Mouse (Mus musculus) heart, adult 2 months (tissue): ENCODE measurements at regions not wholly inside any gene's neighbourhood (a gene's known extent, or its start where the extent isn't known, plus 50 kb on each side); places are given as distances from the start of the nearest gene placed in this dataset.

Experiments
- DNase-seq, 2 experiments: peaks; one replicate each; pipeline ENCODE4 v3.0.0; 2021
- H3K27ac ChIP-seq: fragments of 200-600 bp; 2 replicates; pipeline ENCODE4 v1.8.1; 2022
- H3K27me3 ChIP-seq: fragments of 200-500 bp; 2 replicates; pipeline ENCODE4 v1.6.1; 2012; ENCODE audit warnings: mild to moderate bottlenecking, low read length, inconsistent platforms, mixed read lengths; ENCODE audit not compliant: control insufficient read depth, insufficient read depth
- H3K36me3 ChIP-seq: fragments of 200-500 bp; 2 replicates; pipeline ENCODE4 v1.6.1; 2012; ENCODE audit warnings: low read length, inconsistent platforms; ENCODE audit not compliant: control insufficient read depth, insufficient read depth
- H3K4me1 ChIP-seq: fragments of 200-500 bp; 2 replicates; pipeline ENCODE4 v1.6.1; 2011; ENCODE audit warnings: low read length; ENCODE audit not compliant: control insufficient read depth, insufficient read depth
- H3K4me3 ChIP-seq: fragments of 200-600 bp; 2 replicates; pipeline ENCODE4 v1.8.1; 2022
- H3K79me2 ChIP-seq: fragments of 200-500 bp; replicated peaks from 2 replicates; pipeline ENCODE4 v1.6.1; 2012; ENCODE audit warnings: mild to moderate bottlenecking, inconsistent platforms, low read length, moderate library complexity, mixed read lengths; ENCODE audit not compliant: control insufficient read depth, insufficient read depth
- H3K9ac ChIP-seq: fragments of 200-500 bp; 2 replicates; pipeline ENCODE4 v1.6.1; 2012; ENCODE audit warnings: low read depth, mild to moderate bottlenecking, control low read depth, inconsistent platforms, low read length, mixed read lengths
- CTCF ChIP-seq: fragments of 200-600 bp; IDR thresholded peaks from 2 replicates; pipeline ENCODE4 v1.8.1; 2022; ENCODE audit warnings: antibody characterized with exemption, mild to moderate bottlenecking, moderate library complexity
- EP300 ChIP-seq: fragments of 200-500 bp; IDR thresholded peaks from 2 replicates; pipeline ENCODE4 v1.6.1; 2011; ENCODE audit warnings: low read depth, low read length, control low read depth; ENCODE audit not compliant: insufficient read depth
- POLR2A ChIP-seq: fragments of 200-500 bp; IDR thresholded peaks from 2 replicates; pipeline ENCODE4 v1.6.1; 2011; ENCODE audit warnings: mild to moderate bottlenecking, low read depth, low read length, control low read depth; ENCODE audit not compliant: insufficient read depth
- WGBS: fragments of 180-500 bp; shearing (Covaris S2); methylation state at CpG from one replicate; pipeline ENCODE4 v1.1.7; 2018; 5-methylcytosine and 5-hydroxymethylcytosine counted together
- intact Hi-C: fragments of 180-260 bp; cut with DNase I; formaldehyde crosslinking; loops from one replicate; pipeline ENCODE4 v1.15.1; 2025

- TF ChIP-seq EP300 (no peak), CTCF (no peak), POLR2A (no peak)
- H3K27me3 ChIP-seq: no peaks in the 10 kb centered on the region
- WGBS: 31% methylated on average over 2 of the region's 2 CpGs
These were observed 904.3 kb upstream of the Lrrc6 start for GRCm38 (mm10) chr15:67405011-67405410.

GRCm38 (mm10) chr15:67402310-67402709 is 901.6 kb upstream of the Lrrc6 start:
- no peak overlapping the region for H3K9ac ChIP-seq

More at GRCm38 (mm10) chr15:67405011-67405410, 904.3 kb upstream of the Lrrc6 start:
- H3K79me2 ChIP-seq: no peaks in the 10 kb centered on the region
- H3K36me3 ChIP-seq: no peaks in the 10 kb centered on the region
- no peak overlapping the region for H3K4me3 ChIP-seq
- intact Hi-C loops: no loop called here
- H3K4me1 ChIP-seq: no peaks in the 10 kb centered on the region
- no peak for DNase-seq
- no peak overlapping the region for H3K27ac ChIP-seq
- H3K9ac ChIP-seq: no peak overlapping the region

GRCm38 (mm10) chr15:67397269-67397668 is 896.6 kb upstream of the Lrrc6 start:
- H3K9ac ChIP-seq: no peak overlapping the region
- TF ChIP-seq CTCF (no peak), POLR2A (no peak), EP300 (no peak)
- no peaks in the 10 kb centered on the region for H3K36me3 ChIP-seq
- WGBS: 76% methylated on average over 5 of the region's 5 CpGs
- no peaks in the 10 kb centered on the region for H3K79me2 ChIP-seq
- H3K27me3 ChIP-seq: no peaks in the 10 kb centered on the region
- no peaks in the 10 kb centered on the region for H3K4me1 ChIP-seq
- no peak for DNase-seq
- H3K4me3 ChIP-seq: no peak overlapping the region
- no peak overlapping the region for H3K27ac ChIP-seq
- intact Hi-C loops: no loop called here

More at GRCm38 (mm10) chr15:67402310-67402709, 901.6 kb upstream of the Lrrc6 start:
- Histone ChIP-seq H3K36me3 (no peaks in the 10 kb centered on the region), H3K79me2 (no peaks in the 10 kb centered on the region), H3K27ac (no peak overlapping the region), H3K27me3 (no peaks in the 10 kb centered on the region), H3K4me1 (no peaks in the 10 kb centered on the region), H3K4me3 (no peak overlapping the region)
- TF ChIP-seq POLR2A (no peak), EP300 (no peak), CTCF (no peak)
- intact Hi-C loops: no loop called here
- no peak for DNase-seq

DNA sequence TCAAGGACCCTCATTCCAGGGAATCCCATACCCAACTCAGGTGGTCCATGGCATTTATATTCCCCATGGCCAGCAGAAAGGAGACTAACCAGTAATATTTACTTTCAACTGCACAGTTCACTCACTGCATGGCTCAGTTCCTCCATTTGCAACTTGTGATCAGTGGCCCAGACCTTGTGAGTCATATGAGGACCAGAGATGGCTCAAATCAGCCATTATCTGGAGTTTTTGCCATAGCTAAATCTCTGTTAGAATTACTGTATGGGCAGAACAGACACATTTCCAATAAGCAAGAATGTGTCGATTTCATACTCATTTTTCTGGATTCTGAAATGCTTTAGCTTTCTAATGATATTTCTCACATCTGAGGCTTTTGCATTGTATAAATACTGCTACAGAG is 894.4 kb upstream of the Lrrc6 start:
- no peaks in the 10 kb centered on the region for H3K4me1 ChIP-seq
- no peak overlapping the region for H3K9ac ChIP-seq
- no peaks in the 10 kb centered on the region for H3K27me3 ChIP-seq
- intact Hi-C loops: no loop called here
- no peak overlapping the region for H3K4me3 ChIP-seq
- TF ChIP-seq CTCF (no peak), POLR2A (no peak), EP300 (no peak)
- no peak overlapping the region for H3K27ac ChIP-seq
- WGBS: 87% methylated on average over 1 of the region's 1 CpGs
- no peak for DNase-seq
- H3K79me2 ChIP-seq: no peaks in the 10 kb centered on the region
- H3K36me3 ChIP-seq: no peaks in the 10 kb centered on the region

DNA sequence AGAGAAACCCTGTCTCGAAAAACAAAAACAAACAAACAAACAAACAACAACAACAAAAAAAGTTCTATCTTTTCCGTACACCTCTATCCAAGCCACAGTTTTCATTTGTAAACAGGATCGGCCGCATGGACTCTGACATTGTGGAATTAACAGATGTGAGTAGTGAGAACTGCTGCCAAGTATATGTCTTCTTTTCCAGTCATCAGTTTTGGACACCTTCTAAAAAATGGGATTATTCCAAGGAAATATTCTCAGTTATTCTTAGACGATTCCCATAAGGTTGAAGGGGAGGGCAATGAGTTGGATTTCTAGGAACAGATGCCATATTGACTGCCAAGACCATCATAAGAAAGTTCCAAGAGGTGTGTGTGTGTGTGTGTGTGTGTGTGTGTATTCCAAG is 891.2 kb upstream of the Lrrc6 start:
- Histone ChIP-seq H3K27ac (no peak overlapping the region), H3K4me3 (no peak overlapping the region), H3K27me3 (no peaks in the 10 kb centered on the region), H3K36me3 (no peaks in the 10 kb centered on the region), H3K4me1 (no peaks in the 10 kb centered on the region), H3K79me2 (no peaks in the 10 kb centered on the region), H3K9ac (no peak overlapping the region)
- 84% methylated on average over 5 of the region's 5 CpGs for WGBS
- TF ChIP-seq POLR2A (no peak), EP300 (no peak), CTCF (no peak)
- no peak for DNase-seq
- intact Hi-C loops: no loop called here

DNA sequence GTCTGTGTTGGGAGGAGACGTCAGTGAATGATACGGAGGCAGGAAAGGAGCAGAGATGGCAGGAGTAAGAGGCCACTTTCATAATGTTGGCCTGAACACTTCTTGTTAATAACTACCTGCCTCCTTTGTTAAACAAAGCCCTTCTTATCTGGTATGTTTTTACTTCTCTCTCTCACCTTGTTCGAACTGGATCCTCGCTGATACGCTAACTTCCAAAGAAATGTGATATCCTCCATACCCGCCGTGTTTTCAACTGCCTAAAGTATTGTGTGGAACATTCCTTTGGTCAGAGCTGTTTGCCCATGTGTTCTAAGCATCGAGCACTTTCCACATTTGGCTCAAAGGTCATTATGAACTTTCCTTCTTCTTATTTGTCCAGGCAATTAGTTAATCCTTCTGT is 887.8 kb upstream of the Lrrc6 start:
- no peaks in the 10 kb centered on the region for H3K27me3 ChIP-seq
- WGBS: 74% methylated on average over 8 of the region's 8 CpGs

DNA sequence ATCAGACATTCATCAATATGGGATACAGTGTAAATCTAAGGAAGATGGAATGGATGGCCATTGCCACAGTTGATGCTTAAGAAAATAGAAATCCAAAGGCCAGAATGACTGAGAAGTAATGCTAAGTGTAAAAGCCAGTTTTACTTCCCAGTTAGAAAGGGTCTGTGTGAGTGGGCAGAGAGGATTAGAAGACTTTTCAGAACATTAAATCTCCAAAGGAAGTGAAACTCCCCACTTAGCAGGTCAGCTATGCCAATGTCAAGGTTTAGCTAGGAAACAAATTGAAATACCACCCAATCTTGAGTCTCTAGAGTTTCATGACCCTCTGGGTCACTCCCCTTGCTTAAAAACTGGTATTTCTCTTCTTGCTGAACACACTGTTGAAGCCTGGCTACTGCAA is 886.2 kb upstream of the Lrrc6 start:
- H3K79me2 ChIP-seq: no peaks in the 10 kb centered on the region
- no peak overlapping the region for H3K27ac ChIP-seq
- H3K36me3 ChIP-seq: no peaks in the 10 kb centered on the region
- intact Hi-C loops: no loop called here
- no peak for DNase-seq
- no peaks in the 10 kb centered on the region for H3K27me3 ChIP-seq
- H3K9ac ChIP-seq: no peak overlapping the region
- no peaks in the 10 kb centered on the region for H3K4me1 ChIP-seq
- no peak for TF ChIP-seq CTCF
- no peak for TF ChIP-seq POLR2A
- no peak for TF ChIP-seq EP300
- no peak overlapping the region for H3K4me3 ChIP-seq

More for the DNA sequence above, 887.8 kb upstream of the Lrrc6 start:
- no peaks in the 10 kb centered on the region for H3K36me3 ChIP-seq
- no peak for TF ChIP-seq POLR2A
- TF ChIP-seq EP300: no peak
- no peak for TF ChIP-seq CTCF
- H3K27ac ChIP-seq: no peak overlapping the region
- DNase-seq: no peak
- intact Hi-C loops: no loop called here
- H3K4me3 ChIP-seq: no peak overlapping the region
- H3K4me1 ChIP-seq: no peaks in the 10 kb centered on the region
- H3K79me2 ChIP-seq: no peaks in the 10 kb centered on the region
- H3K9ac ChIP-seq: no peak overlapping the region
